Mouse (Mus musculus): ENCODE measurements around the gene Traf4. TPM values are rescaled to one million over a fixed set of nuclear protein-coding genes. Genes with fewer than 3 reads are reported as not detected.

Traf4 gene
- polyA plus RNA-seq, 1 experiment from 2014 or later: 0.47 TPM

DNA sequence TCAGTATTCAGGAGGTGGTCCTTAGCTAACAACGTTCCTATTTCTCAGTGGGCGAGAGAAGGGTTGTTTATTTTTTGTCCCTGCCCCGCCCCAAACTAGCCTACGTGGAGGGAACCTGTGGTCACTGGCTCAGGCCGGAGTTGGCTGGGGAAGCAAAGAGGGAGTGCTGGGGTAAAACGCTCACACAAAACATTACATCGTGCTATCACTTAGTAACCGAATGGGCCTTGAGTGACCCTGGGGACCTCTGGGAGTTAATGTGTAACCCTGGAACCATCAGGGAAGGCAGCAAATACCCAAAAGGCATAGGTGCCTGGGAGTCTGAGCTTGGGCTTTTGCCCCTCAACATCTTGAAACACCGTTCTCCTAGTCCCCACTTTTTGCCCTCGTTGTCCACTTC lies 12.0 kb upstream of the Traf4 start:
- WGBS (ENCODE audit: missing documents): 0% methylated on average over 9 of the region's 10 CpGs
- H3K4me3 ChIP-seq (ENCODE audit: inconsistent target): peak overlapping the region; percentile 69
- H3K27ac ChIP-seq: peak overlapping the region; percentile 54; the same call in 1 of the 2 replicates
- peaks cover 11% of the 10 kb centered on the region; the same call in 1 of the 2 replicates for H3K36me3 ChIP-seq (ENCODE audit: inconsistent target)
- H3K79me2 ChIP-seq (ENCODE audit: inconsistent target): peaks cover 14% of the 10 kb centered on the region

- peak overlapping the region; percentile 69 for H3K4me3 ChIP-seq (ENCODE audit: inconsistent target)
- peaks cover 9% of the 10 kb centered on the region for H3K79me2 ChIP-seq (ENCODE audit: inconsistent target)
- H3K36me3 ChIP-seq (ENCODE audit: inconsistent target): peaks cover 11% of the 10 kb centered on the region; the same call in 1 of the 2 replicates
- H3K27ac ChIP-seq: peak overlapping the region; percentile 77
- under 1% methylated on average over 23 of the region's 23 CpGs for WGBS (ENCODE audit: missing documents)
These were observed 11.5 kb upstream of the Traf4 start for GRCm38 (mm10) chr11:78176905-78177331.

DNA sequence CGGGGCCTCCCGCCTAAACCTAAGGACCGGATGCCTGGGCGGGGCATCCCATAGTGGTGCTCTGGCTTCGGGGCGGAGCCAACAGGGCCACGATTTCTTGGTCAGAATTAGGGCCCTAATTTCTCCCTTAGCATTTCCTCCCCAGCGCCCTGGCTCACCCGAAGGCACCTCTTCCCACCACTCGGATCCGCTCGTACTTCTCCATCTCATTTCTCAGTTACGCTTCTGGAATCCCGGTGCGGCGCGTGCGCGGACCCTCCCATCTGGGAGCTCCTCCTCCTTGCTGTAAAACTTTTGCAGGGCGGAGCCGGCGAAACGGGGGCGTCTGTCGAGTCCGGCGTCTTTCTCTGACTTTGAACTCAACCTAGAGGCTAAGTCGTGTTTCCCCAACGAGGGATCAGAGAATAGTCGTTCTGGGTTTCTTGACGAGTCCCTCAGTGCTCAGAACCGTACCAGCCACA lies 11.0 kb upstream of the Traf4 start, which contains the start of the genes Nek8 and Tlcd1:
TSS of gene Nek8 (minus strand) at position 274 of the 461 bp plus-strand sequence.
TSS of gene Tlcd1 (plus strand) at position 310 of the 461 bp plus-strand sequence.
- 0% methylated on average over 32 of the region's 32 CpGs for WGBS (ENCODE audit: missing documents)
- Histone ChIP-seq H3K27ac (peak within 1 kb of the TSS; percentile 77), H3K4me3 (ENCODE audit: inconsistent target) (peak within 1 kb of the TSS; percentile 69), H3K79me2 (ENCODE audit: inconsistent target) (peaks cover 4% of the 10 kb centered on the region), H3K36me3 (ENCODE audit: inconsistent target) (peaks cover 11% of the 10 kb centered on the region; the same call in 1 of the 2 replicates)

DNA sequence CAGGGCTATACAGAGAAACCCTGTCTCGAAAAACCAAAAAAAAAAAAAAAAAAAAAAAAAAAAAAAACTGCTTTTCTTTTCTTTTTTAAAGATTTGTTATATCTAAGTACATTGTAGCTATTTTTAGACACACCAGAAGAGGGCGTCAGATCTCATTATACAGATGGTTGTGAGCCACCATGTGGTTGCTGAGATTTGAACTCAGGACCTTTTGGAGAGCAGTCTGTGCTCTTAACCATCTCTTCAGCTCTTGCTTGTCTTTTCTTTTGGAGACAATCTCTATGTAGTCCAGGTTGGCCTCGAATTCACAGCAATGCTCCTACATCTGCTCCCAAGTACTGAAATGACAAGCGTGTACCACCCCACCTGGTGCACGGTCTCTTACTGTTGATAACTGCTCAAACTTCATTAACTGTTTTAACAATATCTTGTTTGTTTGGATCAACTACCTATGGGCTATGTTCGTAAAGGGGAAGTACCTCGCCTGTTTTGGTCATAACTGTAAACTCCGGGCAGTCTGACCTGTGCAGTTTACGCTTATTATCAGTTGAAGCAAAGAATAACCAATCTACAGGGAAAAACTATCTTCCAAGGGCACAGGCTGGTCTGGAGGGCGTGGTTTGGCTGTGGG lies 10.5 kb upstream of the Traf4 start:
- H3K36me3 ChIP-seq (ENCODE audit: inconsistent target): peaks cover 8% of the 10 kb centered on the region; the same call in 1 of the 2 replicates
- H3K27ac ChIP-seq: peak overlapping the region; percentile 77
- H3K79me2 ChIP-seq (ENCODE audit: inconsistent target): no peaks in the 10 kb centered on the region
- H3K4me3 ChIP-seq (ENCODE audit: inconsistent target): peak overlapping the region; percentile 69
- WGBS (ENCODE audit: missing documents): under 1% methylated on average over 9 of the region's 10 CpGs

DNA sequence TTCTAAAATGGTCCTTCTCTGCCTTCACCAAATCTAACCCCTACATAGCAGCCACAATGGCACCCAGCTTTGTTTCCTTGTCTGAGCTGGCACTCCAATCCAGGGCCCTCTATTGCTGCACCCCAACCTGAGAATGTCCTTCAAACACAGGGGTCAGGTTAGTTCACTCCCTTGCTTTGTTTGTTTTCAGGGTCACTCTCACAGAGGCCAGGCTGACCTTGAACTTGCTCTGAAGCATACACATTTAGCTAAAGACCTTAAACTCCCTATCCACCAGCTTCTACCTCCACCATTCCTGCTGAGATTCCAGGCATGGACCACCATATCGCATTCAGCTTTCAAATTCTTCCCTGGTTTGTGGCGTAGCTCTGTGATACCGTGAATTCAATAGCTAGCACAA lies 9.1 kb upstream of the Traf4 start:
- H3K4me3 ChIP-seq (ENCODE audit: inconsistent target): no peak overlapping the region
- no peaks in the 10 kb centered on the region for H3K79me2 ChIP-seq (ENCODE audit: inconsistent target)
- 97% methylated on average over 3 of the region's 3 CpGs for WGBS (ENCODE audit: missing documents)
- H3K36me3 ChIP-seq (ENCODE audit: inconsistent target): no peaks in the 10 kb centered on the region
- H3K27ac ChIP-seq: no peak overlapping the region

GRCm38 (mm10) chr11:78172748-78173383 lies 7.5 kb upstream of the Traf4 start:
- Histone ChIP-seq H3K79me2 (ENCODE audit: inconsistent target) (no peaks in the 10 kb centered on the region), H3K27ac (no peak overlapping the region), H3K4me3 (ENCODE audit: inconsistent target) (no peak overlapping the region), H3K36me3 (ENCODE audit: inconsistent target) (no peaks in the 10 kb centered on the region)
- 94% methylated on average over 19 of the region's 19 CpGs for WGBS (ENCODE audit: missing documents)

DNA sequence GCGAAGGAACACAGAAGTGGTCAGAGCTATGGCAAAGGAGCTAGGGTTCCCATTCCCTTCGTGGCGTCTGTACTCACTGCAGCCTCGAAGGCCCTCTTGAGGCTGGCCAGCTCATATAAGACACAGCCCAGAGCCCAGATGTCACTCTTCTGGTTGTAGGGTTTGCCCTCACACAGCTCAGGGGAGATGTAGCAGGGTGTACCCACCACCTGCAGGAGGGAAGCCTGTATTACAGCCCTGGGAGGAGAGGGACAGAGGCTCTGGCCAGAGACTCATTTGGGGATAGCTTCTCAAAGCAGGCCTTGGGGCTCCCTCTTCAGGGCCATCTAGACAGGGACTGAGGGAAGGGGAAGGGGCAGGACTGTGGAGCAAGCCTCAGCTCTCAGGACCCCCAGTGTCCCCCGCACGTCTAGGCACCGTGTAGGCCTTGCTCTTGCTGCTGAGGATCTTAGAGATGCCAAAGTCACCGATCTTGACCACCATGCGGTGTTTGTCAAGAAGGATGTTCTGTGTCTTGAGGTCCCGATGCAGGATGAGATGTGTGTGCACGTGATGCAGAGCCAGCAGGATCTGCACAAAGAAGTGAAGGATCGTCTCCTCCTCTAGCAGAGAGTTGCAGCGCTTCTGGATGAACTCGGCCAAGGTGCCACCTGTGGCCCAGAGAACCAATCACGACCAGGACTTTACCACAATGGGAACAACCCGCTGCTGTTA lies 6.8 kb upstream of the Traf4 start:
- Histone ChIP-seq H3K79me2 (ENCODE audit: inconsistent target) (no peaks in the 10 kb centered on the region), H3K27ac (no peak overlapping the region), H3K4me3 (ENCODE audit: inconsistent target) (no peak overlapping the region), H3K36me3 (ENCODE audit: inconsistent target) (no peaks in the 10 kb centered on the region)
- 94% methylated on average over 16 of the region's 16 CpGs for WGBS (ENCODE audit: missing documents)

- whole genome bisulfite sequencing (ENCODE audit: missing documents): 84% methylated on average over 4 of the region's 4 CpGs
- Histone ChIP-seq H3K4me3 (ENCODE audit: inconsistent target) (no peak overlapping the region), H3K27ac (no peak overlapping the region), H3K79me2 (ENCODE audit: inconsistent target) (no peaks in the 10 kb centered on the region), H3K36me3 (ENCODE audit: inconsistent target) (no peaks in the 10 kb centered on the region)
These were observed 5.9 kb upstream of the Traf4 start for GRCm38 (mm10) chr11:78171328-78171727.

DNA sequence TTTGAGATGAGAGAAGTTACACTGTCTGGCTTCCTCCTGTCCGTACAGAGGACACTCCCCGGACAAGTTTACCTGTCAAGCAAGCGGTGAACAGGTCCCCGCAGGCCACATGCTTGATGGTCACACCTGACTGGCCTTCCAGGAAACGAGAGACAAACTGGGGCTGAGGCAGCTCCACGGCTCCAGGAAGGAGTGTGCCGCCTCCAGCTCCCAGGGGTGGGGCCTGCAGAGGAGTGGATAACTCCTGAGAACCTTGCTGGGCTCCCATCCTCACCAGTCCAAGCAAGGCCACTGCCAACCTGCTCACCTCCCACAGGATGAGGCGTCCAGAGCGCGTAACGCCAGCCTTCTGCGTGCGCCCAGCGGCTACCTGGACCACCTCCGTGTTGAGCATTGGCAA lies 4.9 kb upstream of the Traf4 start:
- WGBS (ENCODE audit: missing documents): 96% methylated on average over 15 of the region's 15 CpGs
- Histone ChIP-seq H3K4me3 (ENCODE audit: inconsistent target) (no peak overlapping the region), H3K27ac (no peak overlapping the region)

GRCm38 (mm10) chr11:78168541-78169468 lies 3.4 kb upstream of the Traf4 start:
- 28% methylated on average over 16 of the region's 19 CpGs for WGBS (ENCODE audit: missing documents)
- Histone ChIP-seq H3K4me3 (ENCODE audit: inconsistent target) (no peak overlapping the region), H3K79me2 (ENCODE audit: inconsistent target) (no peaks in the 10 kb centered on the region), H3K36me3 (ENCODE audit: inconsistent target) (no peaks in the 10 kb centered on the region), H3K27ac (no peak overlapping the region)

More for the DNA sequence above, 4.9 kb upstream of the Traf4 start:
- H3K36me3 ChIP-seq (ENCODE audit: inconsistent target): no peaks in the 10 kb centered on the region
- H3K79me2 ChIP-seq (ENCODE audit: inconsistent target): no peaks in the 10 kb centered on the region

- no peak overlapping the region for H3K4me3 ChIP-seq (ENCODE audit: inconsistent target)
- H3K36me3 ChIP-seq (ENCODE audit: inconsistent target): no peaks in the 10 kb centered on the region
- 95% methylated on average over 14 of the region's 14 CpGs for WGBS (ENCODE audit: missing documents)
- no peak overlapping the region for H3K27ac ChIP-seq
- no peaks in the 10 kb centered on the region for H3K79me2 ChIP-seq (ENCODE audit: inconsistent target)
These were observed 2.0 kb upstream of the Traf4 start for GRCm38 (mm10) chr11:78167257-78167959.

- WGBS (ENCODE audit: missing documents): 89% methylated on average over 6 of the region's 6 CpGs
- Histone ChIP-seq H3K79me2 (ENCODE audit: inconsistent target) (no peaks in the 10 kb centered on the region), H3K4me3 (ENCODE audit: inconsistent target) (no peak overlapping the region), H3K27ac (no peak overlapping the region), H3K36me3 (ENCODE audit: inconsistent target) (no peaks in the 10 kb centered on the region)
These were observed 1.3 kb upstream of the Traf4 start for GRCm38 (mm10) chr11:78166640-78167039.

- no peak overlapping the region for H3K27ac ChIP-seq
- WGBS (ENCODE audit: missing documents): 90% methylated on average over 3 of the region's 4 CpGs
- H3K4me3 ChIP-seq (ENCODE audit: inconsistent target): no peak overlapping the region
These were observed 772 bp upstream of the Traf4 start for GRCm38 (mm10) chr11:78166161-78166560.

More at GRCm38 (mm10) chr11:78166161-78166560, 772 bp upstream of the Traf4 start:
- Histone ChIP-seq H3K79me2 (ENCODE audit: inconsistent target) (no peaks in the 10 kb centered on the region), H3K36me3 (ENCODE audit: inconsistent target) (no peaks in the 10 kb centered on the region)
